Mouse (Mus musculus) lung, embryonic 15.5 days (tissue): ENCODE results near the gene Lrrc1. TPM values are rescaled to one million over a fixed set of nuclear protein-coding genes. Genes with fewer than 3 reads are reported as not detected.
"Not testable (repeated sequence)": the region's sequence is repeated elsewhere in the genome, so short reads cannot be mapped to it uniquely, and the experiment has no call there.

Source experiments
- ATAC-seq: fragments of 200-750 bp; cut with Nextera tagmentation; 2 replicates; pipeline ENCODE4 v1.8.0; 2017; ENCODE audit warnings: moderate number of reproducible peaks, borderline replicate concordance; ENCODE audit not compliant: low FRiP score, low TSS enrichment; ENCODE audit errors: extremely low read depth
- H3K27ac ChIP-seq: fragments of 300-500 bp; sonication (generic); 2 replicates; pipeline ENCODE4 v1.5.1; 2015; ENCODE audit warnings: moderate library complexity, mild to moderate bottlenecking, inconsistent platforms
- H3K27me3 ChIP-seq: fragments of 300-500 bp; sonication (generic); 2 replicates; pipeline ENCODE4 v1.6.1; 2015; ENCODE audit warnings: inconsistent platforms
- H3K36me3 ChIP-seq: fragments of 300-500 bp; sonication (generic); 2 replicates; pipeline ENCODE4 v1.6.1; 2015; ENCODE audit warnings: inconsistent platforms
- H3K4me1 ChIP-seq: fragments of 300-500 bp; sonication (generic); 2 replicates; pipeline ENCODE4 v1.6.1; 2015; ENCODE audit warnings: inconsistent platforms
- H3K4me2 ChIP-seq: fragments of 300-500 bp; sonication (generic); 2 replicates; pipeline ENCODE4 v1.6.1; 2015; ENCODE audit warnings: inconsistent platforms, mild to moderate bottlenecking, moderate library complexity
- H3K4me3 ChIP-seq: fragments of 300-500 bp; sonication (generic); 2 replicates; pipeline ENCODE4 v1.5.1; 2015; ENCODE audit warnings: mild to moderate bottlenecking, inconsistent platforms
- H3K9ac ChIP-seq: fragments of 300-500 bp; sonication (generic); 2 replicates; pipeline ENCODE4 v1.6.1; 2015; ENCODE audit warnings: inconsistent platforms
- H3K9me3 ChIP-seq: fragments of 300-500 bp; sonication (generic); 2 replicates; pipeline ENCODE4 v1.6.1; 2016; ENCODE audit warnings: inconsistent platforms
- WGBS: fragments of 180-500 bp; shearing (Covaris S2); methylation state at CpG from one replicate; pipeline ENCODE4 v1.1.7; 2015; 5-methylcytosine and 5-hydroxymethylcytosine counted together
- polyA plus RNA-seq: library from polyadenylated mRNA; unstranded; fragments of >200 nt; fragmentation: Nextera tagmentation; extraction: Ambion mirVana; gene quantifications from 2 replicates; pipeline ENCODE4 v1.2.1, GENCODE M21; 2015

The Lrrc1 gene
- polyA plus RNA-seq, result 9.3 and 11.4 TPM in 2 replicates

- peak within 1 kb of the TSS; percentile 85 for H3K4me2 ChIP-seq
- H3K4me3 ChIP-seq, result peak within 1 kb of the TSS; percentile 64
- peak; percentile 92 for ATAC-seq
- peak within 1 kb of the TSS; percentile 54 for H3K27ac ChIP-seq
- H3K9ac ChIP-seq, result peak within 1 kb of the TSS; percentile 54
- H3K9me3 ChIP-seq, result no peaks in the 10 kb centered on the region
- WGBS, result under 1% methylated on average over 82 of the region's 88 CpGs
- peaks cover 17% of the 10 kb centered on the region for H3K4me1 ChIP-seq
- peaks cover 4% of the 10 kb centered on the region; the same call in 1 of the 2 replicates for H3K27me3 ChIP-seq
- H3K36me3 ChIP-seq, result no peaks in the 10 kb centered on the region
Measured at GRCm38 (mm10) chr9:77544354-77545067, at the start of gene Lrrc1. Gene Lrrc1, minus strand, starts transcription at chr9:77544870.

DNA sequence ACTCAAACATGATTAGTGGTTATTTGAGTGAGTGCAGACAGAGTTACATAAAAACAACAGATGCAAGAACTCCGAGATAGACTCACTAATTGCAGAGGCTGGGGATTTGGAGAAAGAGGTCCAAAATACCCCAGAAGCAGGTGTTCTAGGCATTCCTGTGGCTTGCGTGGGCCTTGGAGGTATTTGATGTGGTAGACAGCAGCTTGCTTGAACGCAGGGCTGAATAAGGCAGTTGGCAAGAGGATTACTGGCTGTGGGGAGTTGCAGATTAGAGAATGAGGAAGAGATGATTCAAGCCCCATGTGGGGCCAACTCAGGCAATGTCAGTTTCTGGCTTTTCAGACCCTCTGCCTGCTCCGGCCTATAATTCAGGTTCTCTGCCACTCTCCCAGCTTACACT lies 47.8 kb upstream of the Lrrc1 start:
- H3K9me3 ChIP-seq, result no peaks in the 10 kb centered on the region
- H3K27me3 ChIP-seq, result no peaks in the 10 kb centered on the region
- no peak overlapping the region for H3K9ac ChIP-seq
- H3K4me2 ChIP-seq, result no peak overlapping the region
- no peak overlapping the region for H3K4me3 ChIP-seq
- H3K4me1 ChIP-seq, result no peaks in the 10 kb centered on the region
- WGBS, result 58% methylated on average over 4 of the region's 4 CpGs
- no peaks in the 10 kb centered on the region for H3K36me3 ChIP-seq
- ATAC-seq, result no peak
- H3K27ac ChIP-seq, result no peak overlapping the region

DNA sequence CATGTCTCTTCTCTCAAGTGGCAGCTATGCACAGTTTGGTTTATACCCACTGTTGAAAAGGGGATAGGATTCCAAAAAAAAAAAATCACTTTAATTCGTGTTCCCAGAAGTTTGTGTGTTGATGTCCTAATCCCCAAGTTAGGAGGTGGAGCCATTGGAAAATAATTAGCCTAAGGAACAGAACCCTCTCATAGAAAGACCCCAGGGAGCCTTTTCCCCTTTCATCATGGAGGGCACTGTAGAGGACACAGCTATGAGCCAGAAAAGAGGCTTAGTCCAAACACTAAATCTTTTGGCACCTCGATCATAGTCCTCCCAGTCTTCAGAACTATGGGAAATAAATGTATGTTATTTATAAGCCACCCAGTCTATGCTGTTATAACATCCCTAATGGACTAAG lies 44.8 kb upstream of the Lrrc1 start:
- Histone ChIP-seq H3K27ac (no peak overlapping the region), H3K4me1 (no peaks in the 10 kb centered on the region), H3K9me3 (no peaks in the 10 kb centered on the region), H3K27me3 (no peaks in the 10 kb centered on the region), H3K4me3 (no peak overlapping the region), H3K9ac (no peak overlapping the region), H3K4me2 (no peak overlapping the region), H3K36me3 (no peaks in the 10 kb centered on the region)
- 40% methylated on average over 2 of the region's 2 CpGs for WGBS
- ATAC-seq, result no peak

DNA sequence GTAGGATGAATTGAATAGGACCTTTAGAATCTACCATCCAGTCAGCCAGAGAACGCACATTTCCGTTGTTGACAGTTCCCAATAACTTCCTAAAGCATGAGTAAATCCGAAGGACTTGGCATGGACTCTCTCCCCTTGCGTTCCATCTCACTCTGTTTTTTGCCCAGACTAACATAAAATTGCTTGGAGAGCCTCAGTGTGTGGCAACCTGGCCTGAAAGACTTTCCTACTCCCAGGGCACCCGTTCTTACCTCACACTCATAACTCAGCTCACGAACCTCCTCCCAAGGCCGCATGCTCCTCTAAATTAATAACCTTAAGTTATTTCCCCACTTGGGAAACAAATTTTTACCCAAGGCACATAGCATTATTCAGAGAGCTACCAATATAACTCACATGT lies 42.9 kb upstream of the Lrrc1 start:
- Histone ChIP-seq H3K4me2 (no peak overlapping the region), H3K36me3 (no peaks in the 10 kb centered on the region), H3K9ac (no peak overlapping the region), H3K27ac (no peak overlapping the region), H3K4me3 (no peak overlapping the region), H3K9me3 (no peaks in the 10 kb centered on the region), H3K4me1 (no peaks in the 10 kb centered on the region), H3K27me3 (no peaks in the 10 kb centered on the region)
- 91% methylated on average over 7 of the region's 7 CpGs for WGBS
- no peak for ATAC-seq

DNA sequence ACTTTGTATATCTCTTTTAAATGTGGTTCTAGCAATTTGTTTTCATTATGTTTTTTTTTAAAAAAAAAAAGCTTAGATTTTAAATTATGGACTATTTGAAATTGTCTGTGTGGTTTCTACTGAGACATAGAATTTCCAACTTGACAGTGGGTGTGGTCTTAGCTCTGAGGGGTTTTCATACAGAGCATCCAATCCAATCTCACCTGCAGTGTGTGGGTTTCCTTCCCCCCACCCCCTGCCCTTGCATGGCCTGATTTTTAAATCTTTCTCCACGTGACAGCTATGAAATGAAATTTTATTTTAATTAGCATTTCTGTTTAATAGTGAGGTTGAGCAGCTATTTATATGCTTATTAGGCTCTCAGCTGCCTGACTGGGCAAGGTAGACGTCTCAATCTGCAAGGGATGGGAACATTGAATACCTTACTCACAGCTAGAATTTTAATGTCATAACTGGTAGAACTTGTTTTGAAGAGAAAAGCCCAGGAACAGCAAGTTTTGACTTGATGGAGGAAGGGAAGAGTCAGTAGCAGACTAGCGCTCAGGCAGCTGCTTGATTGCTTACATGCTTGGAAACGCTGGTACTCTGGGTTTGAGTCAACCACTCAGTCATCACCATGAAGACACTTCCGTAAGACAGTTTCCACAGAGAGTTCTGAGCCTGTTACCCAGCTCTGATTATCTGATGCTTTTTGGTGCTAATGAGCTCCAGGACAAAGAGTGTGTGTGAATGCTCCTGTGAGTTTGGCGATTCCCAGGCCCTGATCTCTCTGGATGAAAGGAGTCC lies 42.3 kb upstream of the Lrrc1 start:
- Histone ChIP-seq H3K27me3 (no peaks in the 10 kb centered on the region), H3K9ac (no peak overlapping the region), H3K4me1 (no peaks in the 10 kb centered on the region), H3K4me2 (no peak overlapping the region), H3K27ac (no peak overlapping the region), H3K4me3 (no peak overlapping the region), H3K36me3 (no peaks in the 10 kb centered on the region), H3K9me3 (no peaks in the 10 kb centered on the region)
- 63% methylated on average over 6 of the region's 6 CpGs for WGBS
- no peak for ATAC-seq

- Histone ChIP-seq H3K27me3 (no peaks in the 10 kb centered on the region), H3K4me3 (no peak overlapping the region), H3K27ac (no peak overlapping the region), H3K4me2 (no peak overlapping the region), H3K9me3 (no peaks in the 10 kb centered on the region), H3K4me1 (no peaks in the 10 kb centered on the region), H3K36me3 (no peaks in the 10 kb centered on the region), H3K9ac (no peak overlapping the region)
- 85% methylated on average over 6 of the region's 6 CpGs for WGBS
- no peak for ATAC-seq
Measured at GRCm38 (mm10) chr9:77584746-77585145, 40.1 kb upstream of the Lrrc1 start.

DNA sequence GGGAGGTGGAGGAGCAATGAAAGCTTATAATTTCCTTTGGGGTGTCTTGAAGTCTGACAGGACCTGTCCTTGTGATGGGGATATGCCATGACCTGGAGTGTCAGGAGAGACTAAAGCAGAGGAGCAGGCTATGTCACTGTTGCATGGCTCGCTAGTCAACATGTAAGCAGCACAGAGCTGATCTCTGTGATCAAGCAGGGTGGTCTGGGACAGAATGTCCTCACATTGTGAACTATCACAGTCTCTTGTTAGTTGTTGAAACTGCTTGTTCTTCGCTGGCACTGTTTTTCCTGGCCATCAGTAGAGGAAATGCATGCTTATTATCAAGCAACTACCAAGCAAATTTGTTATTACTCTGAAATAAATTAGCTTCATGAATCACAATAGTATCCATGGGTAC lies 38.6 kb upstream of the Lrrc1 start:
- Histone ChIP-seq H3K4me2 (no peak overlapping the region), H3K9ac (no peak overlapping the region), H3K4me1 (no peaks in the 10 kb centered on the region), H3K4me3 (no peak overlapping the region), H3K27me3 (no peaks in the 10 kb centered on the region), H3K27ac (no peak overlapping the region), H3K36me3 (no peaks in the 10 kb centered on the region), H3K9me3 (no peaks in the 10 kb centered on the region)
- 53% methylated on average over 2 of the region's 2 CpGs for WGBS
- ATAC-seq, result no peak

DNA sequence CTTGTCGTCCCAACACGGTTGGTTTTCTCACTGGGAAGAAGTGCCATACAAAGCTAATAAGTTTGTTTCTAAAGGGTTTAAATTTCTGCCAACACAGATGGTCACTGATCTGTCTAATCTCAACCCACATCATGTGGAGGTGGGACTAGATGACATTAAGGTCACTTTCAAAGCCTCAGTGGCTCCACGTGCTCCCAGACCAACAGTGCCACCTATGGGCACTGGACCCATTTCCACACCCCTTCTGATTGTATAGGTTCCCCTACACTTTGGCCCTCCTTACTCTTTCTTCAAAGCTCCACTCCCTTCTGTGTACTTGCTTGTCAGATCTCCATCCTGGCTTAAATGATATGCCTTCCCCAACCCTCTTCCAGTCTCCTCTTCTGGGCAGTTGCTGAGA lies 35.2 kb upstream of the Lrrc1 start:
- no peak overlapping the region for H3K9ac ChIP-seq
- no peak for ATAC-seq
- WGBS, result 47% methylated on average over 3 of the region's 3 CpGs
- H3K27ac ChIP-seq, result no peak overlapping the region
- no peaks in the 10 kb centered on the region for H3K36me3 ChIP-seq
- no peaks in the 10 kb centered on the region for H3K9me3 ChIP-seq
- no peaks in the 10 kb centered on the region for H3K27me3 ChIP-seq
- H3K4me3 ChIP-seq, result no peak overlapping the region
- H3K4me2 ChIP-seq, result no peak overlapping the region
- no peaks in the 10 kb centered on the region for H3K4me1 ChIP-seq

DNA sequence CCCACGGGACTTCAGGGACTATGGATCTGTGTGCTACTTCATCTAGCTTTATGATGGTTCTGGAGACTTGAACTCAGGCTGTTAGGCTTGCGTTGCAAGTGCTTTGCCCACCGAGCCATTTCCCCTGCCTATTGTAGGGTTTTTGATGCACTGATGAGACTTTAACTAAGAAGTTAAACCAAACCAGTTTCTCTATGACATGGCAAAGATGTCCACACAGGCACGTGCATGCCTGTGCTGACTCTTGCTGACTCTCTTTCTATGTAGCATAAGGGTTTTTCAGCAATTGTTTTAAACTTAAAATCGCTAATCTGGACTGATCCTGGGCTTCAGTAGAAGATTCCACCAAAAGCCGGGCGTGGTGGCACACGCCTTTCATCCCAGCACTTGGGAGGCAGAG lies 33.3 kb upstream of the Lrrc1 start:
- 91% methylated on average over 8 of the region's 8 CpGs for WGBS

GRCm38 (mm10) chr9:77577409-77577808 lies 32.7 kb upstream of the Lrrc1 start:
- Histone ChIP-seq H3K4me2 (no peak overlapping the region), H3K36me3 (no peaks in the 10 kb centered on the region), H3K27ac (no peak overlapping the region), H3K4me3 (no peak overlapping the region), H3K9ac (no peak overlapping the region), H3K4me1 (no peaks in the 10 kb centered on the region), H3K9me3 (no peaks in the 10 kb centered on the region), H3K27me3 (no peaks in the 10 kb centered on the region)
- no peak for ATAC-seq

More for the DNA sequence above, 33.3 kb upstream of the Lrrc1 start:
- Histone ChIP-seq H3K27me3 (no peaks in the 10 kb centered on the region), H3K4me1 (no peaks in the 10 kb centered on the region), H3K4me2 (no peak overlapping the region), H3K9me3 (no peaks in the 10 kb centered on the region), H3K36me3 (no peaks in the 10 kb centered on the region), H3K4me3 (no peak overlapping the region), H3K27ac (no peak overlapping the region), H3K9ac (no peak overlapping the region)
- ATAC-seq, result no peak

DNA sequence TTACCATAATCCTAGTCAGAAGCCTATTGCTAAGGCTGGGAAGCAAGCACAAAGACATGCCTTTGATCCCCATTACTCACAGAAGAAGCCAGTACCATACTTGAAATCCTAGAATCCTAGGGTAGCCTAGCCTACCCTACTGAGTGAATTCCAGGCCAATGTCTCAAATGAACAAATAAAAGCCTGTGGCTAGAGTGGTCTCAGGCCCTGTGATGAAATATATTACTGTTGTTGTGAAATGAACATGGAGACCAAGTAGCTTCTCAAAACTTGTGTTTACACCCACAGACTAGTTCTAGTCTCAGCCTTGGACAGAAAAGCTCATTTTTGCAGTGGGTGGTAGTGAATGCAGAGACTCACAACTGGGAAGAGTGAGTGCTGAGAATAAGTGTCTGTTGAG lies 31.6 kb upstream of the Lrrc1 start:
- Histone ChIP-seq H3K4me2 (no peak overlapping the region), H3K4me1 (no peaks in the 10 kb centered on the region), H3K4me3 (no peak overlapping the region), H3K9me3 (no peaks in the 10 kb centered on the region), H3K27ac (no peak overlapping the region), H3K27me3 (no peaks in the 10 kb centered on the region), H3K36me3 (no peaks in the 10 kb centered on the region), H3K9ac (no peak overlapping the region)
- no peak for ATAC-seq

DNA sequence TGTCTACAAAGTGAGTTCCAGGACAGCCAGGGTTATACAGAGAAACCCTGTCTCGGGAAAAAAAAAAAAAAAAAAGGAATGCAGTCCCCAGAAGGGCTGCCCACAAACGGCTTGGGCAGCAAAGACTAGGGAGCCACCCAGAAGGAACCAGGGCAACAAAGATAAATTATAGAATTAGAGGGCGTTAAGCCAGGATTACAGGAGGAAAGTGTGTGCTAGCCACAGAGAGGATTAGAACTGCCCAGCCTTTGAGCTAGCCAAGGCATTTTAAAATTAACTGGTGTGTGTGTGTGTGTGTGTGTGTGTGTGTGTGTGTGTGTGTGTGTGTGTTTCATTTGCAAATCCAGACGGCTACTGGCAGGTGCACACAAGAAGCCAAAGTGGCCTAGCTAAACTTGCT lies 30.3 kb upstream of the Lrrc1 start:
- ATAC-seq, result not testable (repeated sequence)

More for the DNA sequence above, 30.3 kb upstream of the Lrrc1 start:
- 44% methylated on average over 4 of the region's 4 CpGs for WGBS
- H3K36me3 ChIP-seq, H3K9ac ChIP-seq, H3K4me2 ChIP-seq, H3K4me3 ChIP-seq, H3K4me1 ChIP-seq, H3K9me3 ChIP-seq, H3K27ac ChIP-seq, H3K27me3 ChIP-seq: not testable (repeated sequence)
